Mouse (Mus musculus): Measurements from ENCODE around the gene Rita1.

The Rita1 gene

GRCm38 (mm10) chr5:120612442-120612821 lies at the start of gene Rita1, which contains the start of gene Ddx54:
TSS of gene Rita1 (minus strand) at chr5:120612589.
TSS of gene Ddx54 (plus strand) at chr5:120612739.
- DNase-seq (ENCODE audit: low spot score) = peak; percentile 96

- no peak for DNase-seq (ENCODE audit: low spot score)
These were observed 48.4 kb upstream of the Rita1 start for GRCm38 (mm10) chr5:120660816-120661215.

GRCm38 (mm10) chr5:120656281-120656751 lies 43.9 kb upstream of the Rita1 start:
- DNase-seq (ENCODE audit: low spot score) = no peak

- no peak for DNase-seq (ENCODE audit: low spot score)
These were observed 41.5 kb upstream of the Rita1 start for GRCm38 (mm10) chr5:120653873-120654272.

- DNase-seq (ENCODE audit: low spot score) = no peak
These were observed 40.7 kb upstream of the Rita1 start for GRCm38 (mm10) chr5:120652915-120653701.

- DNase-seq (ENCODE audit: low spot score) = no peak
These were observed 38.8 kb upstream of the Rita1 start for GRCm38 (mm10) chr5:120651230-120651629.

- no peak for DNase-seq (ENCODE audit: low spot score)
These were observed 37.5 kb upstream of the Rita1 start for GRCm38 (mm10) chr5:120649938-120650337.

- no peak for DNase-seq (ENCODE audit: low spot score)
These were observed 37.1 kb upstream of the Rita1 start for GRCm38 (mm10) chr5:120649374-120649933.

- DNase-seq (ENCODE audit: low spot score) = peak; percentile 65
These were observed 36.4 kb upstream of the Rita1 start, which contains the start of gene Rasal1 for GRCm38 (mm10) chr5:120648569-120649373. TSS of gene Rasal1 (plus strand) at chr5:120648812.

- no peak for DNase-seq (ENCODE audit: low spot score)
These were observed 35.6 kb upstream of the Rita1 start for GRCm38 (mm10) chr5:120647814-120648491.

GRCm38 (mm10) chr5:120647361-120647760 lies 35.0 kb upstream of the Rita1 start:
- DNase-seq (ENCODE audit: low spot score) = no peak

GRCm38 (mm10) chr5:120645851-120646250 lies 33.5 kb upstream of the Rita1 start:
- no peak for DNase-seq (ENCODE audit: low spot score)

- DNase-seq (ENCODE audit: low spot score) = no peak
These were observed 31.8 kb upstream of the Rita1 start for GRCm38 (mm10) chr5:120644227-120644626.

- no peak for DNase-seq (ENCODE audit: low spot score)
These were observed 31.1 kb upstream of the Rita1 start for GRCm38 (mm10) chr5:120643365-120644085.

- no peak for DNase-seq (ENCODE audit: low spot score)
These were observed 27.7 kb upstream of the Rita1 start for GRCm38 (mm10) chr5:120640094-120640493.

GRCm38 (mm10) chr5:120635633-120636032 lies 23.2 kb upstream of the Rita1 start:
- DNase-seq (ENCODE audit: low spot score) = no peak

- DNase-seq (ENCODE audit: low spot score) = no peak
These were observed 22.5 kb upstream of the Rita1 start for GRCm38 (mm10) chr5:120634860-120635259.

- DNase-seq (ENCODE audit: low spot score) = no peak
These were observed 21.7 kb upstream of the Rita1 start, which contains the start of gene Cfap73 for GRCm38 (mm10) chr5:120634131-120634530. TSS of gene Cfap73 (minus strand) at chr5:120634235.

GRCm38 (mm10) chr5:120631892-120632291 lies 19.5 kb upstream of the Rita1 start:
- no peak for DNase-seq (ENCODE audit: low spot score)

GRCm38 (mm10) chr5:120631128-120631527 lies 18.7 kb upstream of the Rita1 start:
- DNase-seq (ENCODE audit: low spot score) = no peak

GRCm38 (mm10) chr5:120628624-120629023 lies 16.2 kb upstream of the Rita1 start:
- DNase-seq (ENCODE audit: low spot score) = no peak

Measured in c-Kit-positive CD71-positive TER-119-positive erythroid progenitor cells, embryonic 14.5 days (primary cell).